Mouse (Mus musculus): Measurements from ENCODE around the gene Gadd45a.

The Gadd45a gene

DNA sequence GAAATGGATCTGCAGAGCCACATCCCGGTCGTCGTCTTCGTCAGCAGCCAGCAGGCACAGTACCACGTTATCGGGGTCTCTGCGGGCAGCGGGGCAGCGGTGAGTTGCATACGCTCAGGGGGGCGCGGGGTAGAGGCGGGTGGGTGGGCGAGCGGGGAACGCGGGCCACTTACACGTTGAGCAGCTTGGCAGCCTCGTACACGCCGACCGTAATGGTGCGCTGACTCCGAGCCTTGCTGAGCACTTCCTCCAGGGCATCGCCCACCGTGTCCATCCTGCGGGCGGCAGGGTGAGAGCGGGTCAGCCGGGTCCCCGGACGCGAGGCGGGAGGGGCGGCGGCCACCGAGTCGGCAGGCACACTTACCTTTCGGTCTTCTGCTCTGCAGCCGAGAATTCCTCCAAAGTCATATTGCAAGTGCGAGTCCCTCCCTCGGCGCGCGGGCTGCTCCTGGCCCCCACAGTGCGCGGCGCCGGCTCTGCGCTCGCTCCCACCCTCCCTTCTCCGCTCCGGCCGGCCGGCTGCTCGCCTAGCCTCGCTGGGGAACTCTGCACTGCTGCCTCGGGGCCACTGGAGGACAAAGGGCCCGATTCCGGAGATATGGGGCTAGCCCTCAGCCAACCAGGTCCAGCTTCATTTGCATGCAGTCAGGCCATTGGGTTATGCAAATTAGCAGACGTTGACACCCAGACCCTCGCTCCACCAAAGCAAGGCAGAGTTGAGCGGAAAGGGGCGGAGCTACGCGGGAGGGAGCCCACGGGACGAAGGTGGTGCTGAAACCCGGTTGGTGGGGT is at the start of gene Gadd45a:
Gadd45a (minus strand) TSS at position 621 of the 792 bp plus-strand sequence.
- DNase-seq (ENCODE audit: low spot score): peak; percentile 95

DNA sequence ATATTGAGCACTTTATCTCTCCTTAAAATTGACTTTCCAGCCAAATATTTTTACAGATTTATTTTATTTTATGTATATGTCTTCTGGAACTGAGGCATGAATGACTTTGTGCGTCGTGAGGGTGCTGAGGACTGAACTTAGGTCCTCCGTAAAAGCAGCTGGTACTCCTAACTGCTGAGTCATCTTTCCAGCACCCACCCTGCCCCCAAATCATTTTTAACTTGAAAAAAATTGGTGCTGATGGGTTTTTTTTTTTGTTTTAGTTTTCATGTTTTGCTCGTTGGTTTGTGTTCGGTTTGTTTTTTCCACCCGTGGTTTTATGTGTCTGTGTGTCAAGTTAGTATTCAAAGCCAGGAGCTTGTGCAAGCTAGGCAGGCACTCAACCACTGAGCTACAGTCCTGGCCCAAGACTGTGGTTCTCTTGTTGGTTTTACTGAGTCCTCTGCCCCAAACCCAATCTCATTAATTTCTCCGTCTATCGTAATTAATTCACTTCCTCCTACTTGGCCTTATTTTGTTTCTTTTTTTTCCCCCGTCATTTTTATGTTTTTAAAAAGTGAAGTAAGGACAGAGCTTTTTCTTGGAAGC is 48.7 kb upstream of the Gadd45a start:
- no peak for DNase-seq (ENCODE audit: low spot score)

DNA sequence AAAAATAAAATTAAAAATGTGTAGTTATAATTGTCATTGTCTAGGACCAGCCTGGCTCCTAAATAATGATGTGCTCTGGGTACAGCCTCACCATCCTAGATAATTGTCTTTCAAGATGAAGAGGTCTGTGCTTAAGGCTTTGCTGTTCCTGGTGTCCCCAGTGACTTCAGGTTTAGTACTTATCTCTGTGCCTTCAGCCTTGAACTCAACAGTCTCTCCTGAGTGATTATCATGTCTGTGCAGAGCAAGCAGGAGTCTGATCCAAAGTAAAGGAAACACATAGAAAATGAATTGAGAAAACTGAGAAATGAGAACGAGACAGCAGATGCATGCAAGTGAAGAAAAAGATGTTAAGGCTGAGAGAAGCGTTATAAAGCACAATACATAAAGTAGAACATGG is 47.2 kb upstream of the Gadd45a start:
- DNase-seq (ENCODE audit: low spot score): no peak

DNA sequence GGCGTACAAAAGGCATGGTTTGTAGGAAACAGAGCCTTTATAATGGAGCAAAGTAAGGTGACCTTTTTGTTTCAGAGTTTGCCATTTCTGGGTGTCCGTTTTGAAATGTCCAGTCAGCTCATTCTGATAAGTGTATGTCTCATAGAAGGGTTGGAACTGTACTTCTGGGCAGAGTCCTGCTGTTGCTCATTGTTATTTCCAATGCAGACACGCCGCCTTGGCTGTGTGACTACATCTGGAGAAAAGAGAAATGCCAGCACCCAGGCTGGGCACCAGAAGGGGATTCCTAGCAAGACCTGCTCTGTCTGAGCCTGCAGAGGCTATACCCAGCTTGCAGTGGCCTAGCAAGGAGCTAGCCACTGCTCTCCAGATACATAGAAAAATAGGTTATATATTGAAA is 43.9 kb upstream of the Gadd45a start:
- DNase-seq (ENCODE audit: low spot score): no peak

DNA sequence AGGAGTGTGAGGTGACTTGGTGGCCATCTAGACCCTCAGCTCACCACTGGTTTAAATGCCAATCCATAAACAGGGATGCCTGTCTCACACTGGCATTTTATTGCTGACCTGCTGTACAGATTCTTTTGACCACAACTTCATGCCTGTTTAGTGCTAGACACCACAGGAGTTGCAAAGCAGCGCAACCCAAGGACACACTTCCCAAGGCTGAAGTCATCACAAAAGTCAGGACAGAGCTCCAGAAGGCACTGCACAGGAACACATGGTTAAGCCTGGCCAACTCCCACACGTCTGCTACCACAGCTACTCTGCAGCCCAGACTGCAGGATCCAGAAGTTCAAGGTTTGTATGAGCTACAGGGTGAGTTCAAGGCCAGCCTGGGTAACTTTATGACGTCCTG is 40.8 kb upstream of the Gadd45a start:
- DNase-seq (ENCODE audit: low spot score): no peak

DNA sequence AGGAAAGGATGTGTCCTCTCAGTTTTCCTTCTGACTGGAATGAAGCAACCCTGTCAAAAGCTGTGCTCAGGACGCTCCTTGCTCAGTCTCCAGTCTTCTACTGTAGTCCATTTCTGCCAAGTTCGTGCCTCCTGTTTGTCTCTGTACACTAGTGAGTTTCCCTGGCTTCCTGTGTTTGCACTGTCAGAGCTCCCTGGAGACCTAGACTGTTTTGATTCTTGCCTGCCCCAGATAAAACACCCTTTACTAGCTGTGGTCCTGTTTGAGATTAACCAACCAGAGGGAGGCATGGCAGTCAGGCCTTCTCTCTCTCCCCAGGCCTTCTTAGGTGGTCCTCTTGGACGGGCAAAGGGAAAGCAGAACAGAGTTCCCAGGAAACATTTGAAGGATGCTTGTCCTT is 40.2 kb upstream of the Gadd45a start:
- no peak for DNase-seq (ENCODE audit: low spot score)

DNA sequence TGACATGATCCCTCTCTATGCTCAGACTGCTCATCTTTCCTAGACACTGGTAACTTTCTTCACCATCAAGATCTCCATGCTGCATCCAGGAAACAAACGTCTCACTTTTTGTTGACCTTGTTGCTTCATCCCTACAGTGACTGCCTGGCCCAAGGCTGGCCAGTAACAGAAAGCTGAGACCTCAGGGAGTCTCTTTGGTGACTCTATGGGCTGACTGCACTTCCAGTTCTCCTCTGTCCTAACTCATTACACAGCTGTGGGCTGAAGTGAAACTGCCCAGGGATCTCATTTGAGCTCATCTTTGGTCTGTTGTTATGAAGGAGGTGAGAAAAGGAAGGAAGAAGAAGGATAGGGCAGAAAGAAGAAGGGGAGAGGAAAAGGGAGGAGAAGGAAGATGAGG is 39.1 kb upstream of the Gadd45a start:
- no peak for DNase-seq (ENCODE audit: low spot score)

DNA sequence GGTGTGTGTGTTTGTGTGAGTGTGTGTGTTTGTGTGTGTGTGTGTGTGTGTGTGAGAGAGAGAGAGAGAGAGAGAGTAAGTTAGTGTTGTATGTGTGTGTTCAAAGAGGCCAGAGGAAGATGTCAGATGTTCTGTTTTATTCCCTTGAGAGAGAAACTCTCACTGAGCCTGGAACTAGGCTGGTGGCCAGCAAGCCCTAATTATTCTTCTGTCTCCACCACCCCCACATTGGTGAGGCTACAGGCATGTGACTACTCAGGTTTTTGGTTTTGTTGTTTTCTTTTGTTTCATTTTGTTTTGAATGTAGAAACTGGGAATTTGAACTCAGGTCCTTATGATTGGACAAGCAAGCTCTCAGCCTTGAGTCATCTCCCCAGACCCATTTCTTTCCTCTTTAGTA is 37.6 kb upstream of the Gadd45a start:
- no peak for DNase-seq (ENCODE audit: low spot score)

DNA sequence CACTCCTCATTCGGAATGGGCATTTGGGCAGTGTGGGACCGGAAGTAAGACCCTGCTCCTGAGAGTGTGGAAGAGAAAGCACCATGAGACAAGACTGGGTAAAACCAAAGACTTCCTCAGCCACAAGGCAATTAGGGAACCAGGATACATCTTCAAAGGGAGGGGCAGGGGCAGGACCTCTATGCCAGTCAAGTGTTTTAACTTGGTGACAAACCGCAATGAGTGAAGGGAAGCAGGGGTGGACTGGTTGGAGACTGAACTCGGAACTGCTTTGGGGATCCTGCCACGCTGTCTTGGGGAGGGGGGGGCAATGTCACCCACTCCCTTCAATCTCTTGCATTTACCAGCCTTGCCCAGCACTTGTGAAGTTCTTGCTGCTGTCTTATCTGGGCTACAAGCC is 36.7 kb upstream of the Gadd45a start:
- no peak for DNase-seq (ENCODE audit: low spot score)

DNA sequence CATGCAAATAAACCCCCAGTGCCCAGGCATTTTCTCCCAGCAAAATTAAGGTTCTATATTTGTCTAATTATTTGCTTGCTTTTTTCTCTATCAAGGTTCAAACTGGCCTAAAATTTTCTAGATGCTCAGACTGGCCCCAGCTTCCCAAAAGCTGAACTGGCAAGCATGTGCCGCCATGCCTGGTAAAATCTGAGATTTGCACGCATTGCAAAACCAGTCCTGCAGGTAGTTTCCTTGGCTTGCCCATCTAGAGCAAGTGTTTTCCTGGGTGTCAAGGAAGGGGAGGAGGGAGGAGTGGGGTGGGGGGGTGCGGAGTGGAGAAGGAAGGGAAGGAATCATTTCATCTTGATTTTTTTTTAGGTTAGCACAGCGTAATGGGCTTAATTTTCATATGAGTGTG is 36.2 kb upstream of the Gadd45a start:
- DNase-seq (ENCODE audit: low spot score): peak; percentile 69

DNA sequence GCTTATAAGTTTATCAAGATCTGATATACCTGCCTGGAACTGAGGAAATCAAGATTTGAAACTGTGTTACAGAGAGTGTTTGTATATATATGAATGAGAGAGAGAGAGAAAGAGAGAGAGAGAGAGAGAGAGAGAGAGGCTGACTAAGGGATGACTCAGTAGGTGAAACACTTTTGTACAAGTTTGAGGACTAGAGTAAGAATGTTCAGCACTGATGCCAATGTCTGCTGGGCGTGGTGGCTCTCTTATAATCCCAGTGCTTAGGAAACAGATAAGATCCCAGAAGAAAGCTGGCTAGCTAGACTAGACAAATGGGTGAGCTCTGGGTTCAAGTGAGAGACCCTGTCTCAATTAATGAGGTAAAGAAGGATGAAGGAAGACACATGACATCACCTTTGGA is 34.4 kb upstream of the Gadd45a start:
- peak; percentile 54 for DNase-seq (ENCODE audit: low spot score)

DNA sequence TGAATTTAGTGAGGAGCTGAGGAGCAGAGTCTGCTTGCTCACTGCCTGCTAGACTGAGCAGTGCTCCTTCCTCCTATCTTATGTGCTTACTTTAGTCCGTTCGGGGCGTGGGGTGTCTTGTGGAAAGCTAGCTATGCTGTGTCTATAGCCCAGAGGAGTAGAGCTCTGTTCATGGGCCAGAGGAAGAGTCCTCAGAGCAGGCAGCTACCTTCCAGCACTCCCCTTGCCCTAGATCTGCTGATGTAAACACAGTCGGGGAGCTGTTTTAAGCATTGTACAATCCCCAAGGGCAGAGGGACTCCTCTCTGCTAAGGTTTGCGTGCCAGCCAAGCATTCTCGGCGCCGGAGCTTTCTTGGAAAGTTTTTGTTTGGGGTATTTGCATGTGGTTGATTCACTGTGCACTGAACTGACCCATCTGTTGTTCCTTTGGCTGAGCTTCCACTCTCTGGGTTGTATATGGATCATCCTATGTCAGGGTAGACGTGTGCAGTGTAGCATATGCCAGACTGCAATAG is 32.6 kb upstream of the Gadd45a start:
- peak; percentile 43 for DNase-seq (ENCODE audit: low spot score)

DNA sequence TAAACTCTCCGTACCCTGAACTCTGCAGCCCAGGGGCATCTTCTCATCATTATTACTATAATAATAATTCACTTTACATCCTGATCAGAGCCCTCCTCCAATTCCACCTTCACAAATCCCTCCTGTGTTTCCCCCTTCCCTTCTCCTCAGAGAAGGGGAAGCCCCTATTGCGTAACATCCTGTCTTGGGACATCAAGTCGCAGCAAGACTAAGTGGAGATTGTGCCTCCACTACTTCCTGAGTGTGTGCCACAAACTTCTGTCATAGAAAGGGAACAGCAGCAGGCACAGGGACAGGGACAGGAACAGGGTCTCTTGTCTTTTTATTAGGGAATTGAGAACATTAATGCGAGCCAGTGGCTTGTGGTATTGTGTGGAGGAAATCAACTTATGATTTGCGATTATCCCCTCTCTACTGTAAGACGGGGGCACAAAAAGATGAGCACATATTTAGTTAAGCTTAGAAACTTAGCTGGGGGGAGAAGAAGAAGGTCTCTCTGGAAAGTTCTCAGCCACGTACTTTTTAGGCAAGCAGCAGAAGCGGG is 32.0 kb upstream of the Gadd45a start:
- peak; percentile 48 for DNase-seq (ENCODE audit: low spot score)

DNA sequence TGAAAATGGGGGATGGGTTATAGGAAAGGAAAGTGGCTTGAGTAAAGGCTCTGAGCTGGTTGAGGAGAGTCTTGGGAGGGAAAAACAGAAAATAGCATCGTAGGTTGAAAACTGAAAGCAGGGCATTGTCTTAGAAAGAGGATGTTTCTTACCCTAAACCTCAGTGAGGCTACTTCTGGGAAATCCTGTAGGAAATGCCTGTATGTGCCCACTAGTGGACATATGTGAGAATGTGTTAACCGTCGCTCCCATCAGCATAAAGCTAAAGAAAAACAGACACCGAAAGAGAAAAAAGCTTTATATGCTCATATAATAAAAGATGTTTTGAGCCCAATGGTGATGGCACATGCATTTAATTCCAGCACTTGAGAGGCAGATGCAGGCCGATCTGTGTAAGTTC is 22.8 kb upstream of the Gadd45a start:
- no peak for DNase-seq (ENCODE audit: low spot score)

DNA sequence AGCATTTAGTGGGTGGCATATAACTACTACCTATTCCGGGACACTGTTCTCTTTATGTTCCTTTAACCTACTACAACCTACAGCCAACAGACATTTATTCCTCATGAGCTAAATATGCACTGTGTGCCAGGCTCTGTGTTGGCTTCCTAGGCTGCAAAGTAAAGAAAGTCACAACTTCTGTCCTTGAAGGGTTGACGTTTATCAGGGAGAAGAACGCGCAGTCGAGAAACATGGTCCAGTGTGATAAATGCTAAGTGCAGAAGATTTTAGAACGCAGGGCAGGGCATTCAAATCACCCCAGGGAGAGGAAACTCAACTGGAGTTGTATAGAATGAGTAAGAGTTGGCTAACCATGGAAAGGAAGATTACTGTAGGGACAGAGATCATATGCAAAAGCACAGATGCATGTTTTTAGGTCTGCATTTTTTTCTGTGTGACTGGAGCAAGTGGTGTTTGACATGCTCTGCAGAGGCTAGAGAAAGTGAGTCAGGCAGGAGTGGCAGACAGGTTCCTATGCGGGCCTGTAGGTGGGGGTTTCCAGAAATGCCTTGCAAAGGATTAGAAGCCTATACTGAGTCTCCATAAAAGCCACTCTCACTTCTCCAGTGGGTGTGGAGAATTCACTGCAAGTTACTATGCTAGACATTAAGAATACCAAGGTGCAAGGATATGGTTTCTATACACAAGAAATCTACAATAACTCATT is 20.9 kb upstream of the Gadd45a start:
- DNase-seq (ENCODE audit: low spot score): no peak

DNA sequence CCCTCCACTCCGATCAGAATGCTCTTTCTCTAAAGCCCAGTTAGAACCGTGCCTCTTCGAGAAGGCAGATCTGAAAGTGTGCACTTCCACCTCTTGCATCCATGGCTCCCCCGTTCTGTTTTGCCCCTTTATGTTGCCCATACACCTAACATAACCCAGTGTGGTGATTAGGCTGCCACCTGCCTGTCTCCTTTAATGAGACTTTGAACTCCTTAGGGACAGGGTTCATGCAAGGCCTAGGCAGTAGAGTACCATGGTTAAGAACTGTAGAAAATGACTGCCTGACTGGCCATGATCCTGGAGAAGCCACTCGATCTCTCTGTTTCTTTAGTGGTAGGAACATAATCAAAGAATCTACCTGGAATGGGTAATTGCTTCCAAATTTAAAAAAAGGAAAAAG is 20.3 kb upstream of the Gadd45a start:
- no peak for DNase-seq (ENCODE audit: low spot score)

DNA sequence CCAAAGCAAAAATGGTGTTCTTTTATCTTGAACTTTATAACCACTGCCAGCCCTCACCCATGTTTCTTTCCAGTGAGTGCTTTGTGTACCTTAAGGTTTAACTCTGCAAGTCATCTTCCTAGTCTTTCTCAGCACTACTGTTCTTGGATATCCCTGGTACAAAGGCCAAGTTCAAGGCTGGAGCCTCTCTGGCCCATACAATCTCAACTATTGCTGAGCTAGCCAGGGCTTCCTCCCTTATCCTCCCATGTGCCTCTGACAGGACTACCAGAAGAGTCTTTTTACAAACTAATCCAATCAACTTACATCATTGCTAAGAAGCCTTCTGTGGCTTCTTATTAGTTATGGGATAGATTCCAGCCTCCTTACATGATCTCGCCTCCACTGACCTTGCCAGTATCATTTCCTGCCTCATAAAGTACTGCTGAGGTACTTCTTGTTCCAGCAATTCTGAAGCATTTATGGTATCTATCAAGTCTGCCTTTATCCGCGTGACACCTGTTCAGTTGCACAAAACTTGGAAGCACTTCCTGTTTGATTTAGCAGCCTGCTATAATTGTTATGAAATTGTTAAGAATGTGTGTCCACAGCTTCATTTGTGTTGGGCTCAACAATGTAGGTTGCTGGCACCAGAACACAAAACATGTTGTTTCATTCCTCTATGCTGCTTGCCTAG is 19.8 kb upstream of the Gadd45a start:
- DNase-seq (ENCODE audit: low spot score): no peak

DNA sequence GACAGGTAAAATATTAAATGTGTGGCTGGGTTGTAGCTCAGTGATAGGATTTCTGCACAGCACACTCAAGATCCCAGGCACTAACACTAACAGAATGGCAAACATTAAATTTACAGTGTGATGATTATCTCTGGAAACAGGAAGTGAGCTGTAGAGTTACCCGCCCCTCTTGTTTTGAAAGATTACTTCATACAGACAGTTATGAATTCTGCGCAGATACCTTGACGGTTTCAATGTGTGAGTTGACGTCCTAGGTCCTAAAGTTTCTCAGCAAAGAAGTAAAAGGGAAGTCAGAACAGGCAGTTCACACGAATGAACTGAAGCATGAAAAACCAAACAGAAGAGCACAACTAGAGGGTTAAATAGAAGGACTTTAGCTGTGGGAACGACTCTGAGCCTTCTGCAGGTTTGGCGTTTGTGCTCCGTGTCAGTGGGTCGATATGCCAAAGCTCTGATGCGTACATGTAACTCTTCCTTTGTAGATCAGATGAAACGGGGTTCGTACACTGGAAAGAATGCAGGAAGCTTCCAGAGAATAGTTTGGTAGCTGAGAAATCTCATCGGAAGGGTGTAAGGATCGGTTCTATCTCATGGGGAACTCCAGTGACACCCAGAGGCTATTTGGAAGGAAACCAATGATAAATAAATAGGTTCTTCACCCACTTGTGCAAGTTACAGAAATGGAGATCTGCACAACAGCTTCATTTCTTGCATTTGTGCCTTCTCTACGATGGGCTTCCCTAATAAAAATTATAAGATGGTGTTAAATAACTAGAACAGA is 19.0 kb upstream of the Gadd45a start:
- no peak for DNase-seq (ENCODE audit: low spot score)

DNA sequence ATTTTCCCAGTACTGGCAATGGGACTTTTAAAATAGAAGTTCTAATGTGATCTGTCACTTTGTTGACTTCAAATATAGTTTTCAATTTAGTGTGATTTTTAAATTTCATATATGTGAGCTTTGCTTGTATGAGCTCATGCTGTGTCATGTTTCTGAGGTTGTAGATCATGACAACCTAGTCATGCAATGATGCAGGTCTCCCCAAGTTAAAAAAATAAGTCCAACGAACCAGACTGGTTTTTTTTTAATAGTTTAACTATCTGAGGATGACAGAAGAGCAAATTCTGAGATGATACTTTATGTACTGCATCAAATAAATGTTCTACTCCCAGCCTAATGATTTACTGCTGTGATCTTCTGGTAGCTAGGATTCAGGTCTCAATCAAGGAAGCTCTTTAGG is 12.8 kb upstream of the Gadd45a start:
- no peak for DNase-seq (ENCODE audit: low spot score)

DNA sequence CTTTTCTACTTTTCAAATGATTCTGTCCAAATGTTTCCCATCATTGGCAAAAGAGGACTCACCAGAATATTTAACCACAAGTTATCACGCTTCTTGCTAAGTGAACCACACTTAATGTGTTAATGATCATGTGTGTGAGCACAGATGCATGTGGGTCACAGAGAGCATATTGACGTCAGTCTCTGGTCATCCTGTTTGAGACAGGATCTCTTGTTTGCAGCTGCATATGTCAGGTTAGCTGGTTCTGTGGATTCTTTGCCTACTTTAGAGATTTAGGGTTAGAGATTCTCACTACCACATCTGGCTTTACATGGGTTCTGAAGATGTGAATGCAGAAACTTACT is 12.4 kb upstream of the Gadd45a start:
- DNase-seq (ENCODE audit: low spot score): no peak

DNA sequence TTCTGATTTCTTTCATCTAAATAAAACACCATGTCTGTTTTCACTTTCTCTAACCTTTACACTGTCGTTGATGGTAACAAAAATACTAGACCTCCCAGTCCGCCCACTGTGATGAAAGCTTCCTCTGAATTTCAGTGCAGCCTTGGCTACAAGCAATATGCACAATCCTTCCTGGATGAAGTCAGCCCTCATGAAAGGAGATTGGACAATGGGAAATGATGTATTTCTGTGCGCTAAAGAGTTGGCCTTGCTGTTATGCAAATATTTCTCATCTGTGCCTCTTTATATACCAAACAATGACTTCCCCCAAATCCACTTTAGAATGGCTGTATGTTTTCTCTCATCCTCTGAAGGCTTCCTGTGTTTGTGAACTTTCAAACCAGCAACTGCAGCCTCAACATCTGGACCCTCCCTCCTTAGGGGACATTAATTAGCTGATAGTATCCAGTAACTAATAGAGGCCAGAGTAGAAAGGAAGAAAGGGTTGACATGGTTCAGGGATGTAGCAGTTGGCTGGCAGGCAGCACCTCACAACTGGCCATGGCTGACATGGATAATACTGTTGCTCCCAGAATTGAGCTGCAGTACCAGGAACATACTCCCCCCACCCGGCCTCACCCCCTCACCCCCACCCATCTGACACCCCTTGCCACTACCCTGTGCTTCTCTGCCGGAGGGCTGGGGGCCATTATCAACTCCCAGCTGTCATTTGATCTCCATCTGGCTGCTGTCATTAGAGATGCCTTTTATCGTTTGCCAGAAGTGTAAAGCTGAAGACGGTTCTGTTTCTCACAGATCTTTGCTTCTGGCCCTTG is 11.8 kb upstream of the Gadd45a start:
- DNase-seq (ENCODE audit: low spot score): no peak

Data from urinary bladder, postnatal 14 days (tissue).